Mouse (Mus musculus) heart, postnatal 25 days (tissue): ENCODE data around the gene Pla2r1. TPM values are rescaled to one million over a fixed set of nuclear protein-coding genes. Genes with fewer than 3 reads are reported as not detected.

Experiments
- DNase-seq: peaks from one replicate; pipeline ENCODE4 v3.0.0; 2022; ENCODE audit warnings: low spot score
- intact Hi-C: fragments of 180-260 bp; cut with DNase I; formaldehyde crosslinking; loops from one replicate; pipeline ENCODE4 v1.15.1; 2025
- total RNA-seq, 2 experiments: library from RNA; stranded (reverse); gene quantifications; 2 replicates each; pipeline ENCODE4 v1.2.3; 2021

Gene Pla2r1
- total RNA-seq, 2 experiments from 2014 or later = 0.99 to 1.7 TPM

DNA sequence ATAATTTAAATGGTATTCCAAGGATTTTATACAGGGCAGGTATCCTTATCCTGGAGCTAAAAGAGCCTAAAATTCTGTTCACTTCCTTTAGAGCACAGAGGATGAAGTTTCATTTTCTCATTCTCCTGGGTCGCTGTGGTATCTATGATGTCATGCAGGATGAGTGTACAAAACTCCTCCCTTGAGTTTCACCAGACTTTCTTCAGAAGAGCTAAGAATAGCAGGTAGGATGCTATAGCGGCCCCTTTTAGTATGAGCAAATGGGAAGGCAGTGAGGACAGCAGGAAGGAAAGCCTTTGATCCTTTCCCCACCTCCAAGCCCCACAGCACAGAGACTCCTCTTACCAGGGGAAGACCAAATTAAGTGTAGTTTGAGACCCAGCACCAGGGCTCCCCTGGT is 48.4 kb downstream of the Pla2r1 start:
- intact Hi-C loops = no loop called here
- no peak for DNase-seq

DNA sequence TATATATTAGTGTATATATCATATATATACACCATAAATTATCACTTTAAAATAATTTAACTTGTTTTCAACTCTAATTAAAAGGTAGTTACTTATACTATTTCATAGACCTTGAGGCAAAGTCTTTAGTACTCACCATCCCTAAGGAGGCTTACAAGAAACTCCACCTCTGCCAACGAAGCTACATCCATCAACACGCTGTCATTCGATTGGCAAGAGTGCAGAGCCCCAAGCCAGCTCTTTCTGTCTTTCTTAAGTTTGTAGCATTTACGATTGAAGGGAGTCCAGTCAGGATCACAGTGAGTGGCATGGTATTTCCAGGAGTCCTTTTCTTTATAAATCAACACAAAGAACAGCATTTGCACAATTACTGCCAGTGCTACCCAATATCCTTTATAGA is 49.1 kb downstream of the Pla2r1 start:
- intact Hi-C loops = no loop called here
- DNase-seq = no peak

DNA sequence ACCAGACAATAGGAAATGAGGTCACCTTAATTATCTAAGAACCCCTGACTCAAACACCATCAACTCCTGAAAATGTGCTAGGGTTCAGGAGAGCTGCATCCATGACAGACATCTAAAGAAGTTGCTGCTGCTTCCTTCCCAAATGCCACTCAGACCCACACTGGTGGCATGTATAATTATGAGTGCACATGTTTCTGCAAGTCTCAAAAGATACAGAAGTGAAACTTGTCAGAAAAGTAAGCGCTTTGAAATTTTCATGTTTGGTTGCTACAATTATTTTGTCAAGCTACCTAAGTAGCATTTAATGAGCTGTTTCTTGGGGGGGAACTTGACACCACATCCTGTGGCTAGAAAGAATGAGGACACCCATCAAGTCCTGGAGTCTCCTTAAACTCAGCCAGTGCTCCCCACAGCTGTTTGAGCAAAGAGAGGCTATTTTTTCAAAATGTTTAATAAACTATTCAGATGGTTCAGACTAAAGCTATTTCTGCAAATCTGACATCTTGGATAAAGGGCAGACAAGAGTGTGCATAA is 52.5 kb downstream of the Pla2r1 start:
- DNase-seq = no peak
- intact Hi-C loops = no loop called here

DNA sequence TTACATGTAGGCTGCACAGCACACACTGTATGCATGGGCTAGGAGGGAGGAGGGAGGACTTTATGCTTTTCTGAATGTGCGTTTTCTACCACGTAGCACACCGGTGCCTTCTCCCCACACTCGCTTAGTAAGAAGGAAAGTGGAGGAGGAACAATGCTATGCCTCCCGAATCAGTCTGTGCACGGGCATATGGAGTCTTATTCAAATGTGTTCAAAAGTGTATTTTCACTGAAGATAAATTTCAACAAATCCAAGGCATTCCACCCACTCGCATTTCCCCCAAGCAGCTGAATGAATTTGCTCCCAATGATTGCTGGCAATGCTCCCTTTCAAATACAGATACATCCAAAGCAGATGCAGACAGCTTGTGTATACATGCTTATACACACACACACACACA is 73.2 kb downstream of the Pla2r1 start:
- intact Hi-C loops = no loop called here
- no peak for DNase-seq

DNA sequence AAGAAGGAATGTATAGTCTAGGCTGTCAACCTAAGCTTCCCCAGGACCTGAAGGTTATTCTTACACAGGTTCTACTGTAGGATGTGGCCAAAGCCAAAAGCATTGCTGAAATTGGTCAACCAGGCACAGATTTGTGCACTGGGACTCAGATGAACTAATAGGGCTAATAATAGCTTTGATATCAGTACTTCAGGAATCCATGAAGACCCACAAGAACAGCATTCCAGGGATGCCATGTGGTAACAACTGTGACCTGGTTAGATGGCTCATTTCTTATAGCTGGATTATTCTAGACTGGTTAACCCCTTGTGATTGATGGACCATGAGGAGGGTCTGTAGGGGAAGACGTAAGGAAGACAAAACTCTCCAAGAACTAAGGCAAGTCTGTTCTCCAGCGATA is 74.3 kb downstream of the Pla2r1 start:
- DNase-seq = no peak
- intact Hi-C loops = no loop called here

DNA sequence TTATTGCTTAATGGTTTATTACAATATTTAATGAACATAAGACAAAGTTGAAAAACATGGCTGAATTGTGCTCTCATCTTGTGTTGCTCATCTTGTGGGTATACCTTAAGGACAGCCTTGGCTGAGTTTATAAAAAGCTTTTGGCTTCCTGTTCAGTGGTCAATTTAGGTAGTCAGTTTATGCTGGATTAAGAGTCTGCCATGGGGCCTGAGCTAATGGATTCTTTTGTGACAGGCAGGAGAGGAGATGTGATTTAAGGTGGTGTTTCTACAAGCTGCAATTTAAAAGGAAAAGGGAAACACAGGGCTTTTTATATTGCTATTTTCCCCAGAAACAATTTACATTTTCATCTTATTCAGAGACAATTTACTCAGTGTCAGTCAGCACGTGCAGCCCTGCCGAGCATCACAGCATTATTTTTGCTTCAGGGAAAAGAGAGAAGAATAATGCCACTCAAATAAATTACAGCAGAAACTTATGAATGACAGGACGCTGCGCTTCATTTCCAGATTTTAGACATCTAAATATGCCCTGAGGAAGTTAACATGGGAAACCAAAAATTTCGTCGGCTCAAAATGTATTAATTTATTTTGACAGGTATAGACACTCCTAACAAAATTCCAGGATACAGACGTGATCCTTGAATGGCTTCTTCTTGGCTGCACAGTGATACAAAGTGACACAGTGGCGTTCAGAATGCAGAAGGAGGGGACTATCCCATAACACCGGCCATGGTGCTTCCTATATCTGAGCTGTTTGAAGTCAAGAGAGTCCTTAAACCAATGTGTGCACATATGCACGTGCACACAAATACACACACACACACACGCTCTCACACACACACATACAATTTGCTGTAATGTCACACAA is 84.0 kb downstream of the Pla2r1 start:
- intact Hi-C loops = no loop called here
- no peak for DNase-seq

DNA sequence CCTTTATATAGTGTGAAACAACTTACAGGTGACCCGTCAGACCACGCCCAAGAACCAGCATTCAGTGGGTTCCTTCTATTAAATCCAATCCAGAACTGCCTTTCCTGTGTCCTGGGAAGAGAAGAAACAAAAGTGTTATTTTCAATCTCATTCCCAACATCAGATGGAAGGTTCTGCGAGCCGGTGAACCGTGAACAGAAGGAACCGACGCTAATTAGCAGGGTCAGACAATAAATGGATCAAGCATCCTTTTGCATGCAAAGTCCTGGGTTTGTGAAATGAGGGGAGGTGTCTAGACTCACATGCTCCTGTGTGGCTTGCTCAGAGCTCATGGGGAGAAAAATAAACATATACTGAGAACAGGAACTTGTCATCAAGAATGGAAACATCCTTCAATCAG is 100.7 kb downstream of the Pla2r1 start:
- DNase-seq = no peak
- intact Hi-C loops = no loop called here

DNA sequence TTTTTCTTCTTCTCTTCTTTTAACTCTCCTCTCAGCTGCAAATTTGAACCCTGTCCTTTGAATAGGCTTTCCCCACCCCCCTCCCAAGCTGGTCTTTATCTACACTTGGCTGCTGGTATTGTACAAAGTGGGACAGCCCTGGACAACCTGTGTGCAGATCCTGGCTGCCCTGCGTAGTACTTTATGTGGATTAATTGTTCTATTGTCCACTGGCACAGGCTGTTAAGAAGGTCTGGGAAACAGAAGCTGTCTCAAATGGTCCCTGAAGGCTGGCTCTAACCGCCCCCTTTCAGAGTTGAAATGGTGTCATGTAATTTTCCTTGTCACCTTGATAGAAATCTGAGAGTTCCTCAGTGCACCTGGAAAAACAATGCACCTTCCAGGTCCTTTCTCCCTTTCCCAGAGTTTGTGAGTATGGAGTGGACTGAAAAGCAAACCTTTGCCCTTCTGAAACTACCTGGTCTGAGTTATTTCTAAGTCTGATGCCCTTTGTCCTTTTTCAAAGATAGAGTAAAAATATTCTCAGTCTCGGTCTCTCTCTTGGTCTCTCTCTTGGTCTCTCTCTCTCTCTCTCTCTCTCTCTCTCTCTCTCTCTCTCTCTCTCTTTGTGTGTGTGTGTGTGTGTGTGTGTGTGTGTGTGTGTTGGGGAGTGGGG is 101.9 kb downstream of the Pla2r1 start:
- intact Hi-C loops = no loop called here
- no peak for DNase-seq

DNA sequence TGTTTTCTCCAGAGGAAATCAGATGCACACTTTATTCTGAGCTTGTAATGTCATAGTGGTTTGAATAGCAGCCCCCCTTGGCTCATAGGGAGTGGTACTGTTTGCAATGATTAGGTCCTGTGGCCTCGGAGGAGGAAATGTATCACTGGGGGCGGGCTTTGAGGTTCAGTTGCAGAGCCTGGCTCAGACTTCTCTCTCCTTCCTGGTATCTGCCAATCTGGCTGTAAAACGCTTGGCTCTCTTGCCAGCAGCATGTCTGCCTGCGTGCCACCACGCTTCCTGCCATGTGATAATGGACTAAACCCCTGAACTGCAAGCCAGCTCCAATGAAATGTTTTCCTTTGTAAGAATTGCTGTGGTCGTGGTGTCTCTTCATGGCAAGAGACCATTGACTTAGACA is 103.4 kb downstream of the Pla2r1 start:
- DNase-seq = no peak
- intact Hi-C loops = no loop called here

DNA sequence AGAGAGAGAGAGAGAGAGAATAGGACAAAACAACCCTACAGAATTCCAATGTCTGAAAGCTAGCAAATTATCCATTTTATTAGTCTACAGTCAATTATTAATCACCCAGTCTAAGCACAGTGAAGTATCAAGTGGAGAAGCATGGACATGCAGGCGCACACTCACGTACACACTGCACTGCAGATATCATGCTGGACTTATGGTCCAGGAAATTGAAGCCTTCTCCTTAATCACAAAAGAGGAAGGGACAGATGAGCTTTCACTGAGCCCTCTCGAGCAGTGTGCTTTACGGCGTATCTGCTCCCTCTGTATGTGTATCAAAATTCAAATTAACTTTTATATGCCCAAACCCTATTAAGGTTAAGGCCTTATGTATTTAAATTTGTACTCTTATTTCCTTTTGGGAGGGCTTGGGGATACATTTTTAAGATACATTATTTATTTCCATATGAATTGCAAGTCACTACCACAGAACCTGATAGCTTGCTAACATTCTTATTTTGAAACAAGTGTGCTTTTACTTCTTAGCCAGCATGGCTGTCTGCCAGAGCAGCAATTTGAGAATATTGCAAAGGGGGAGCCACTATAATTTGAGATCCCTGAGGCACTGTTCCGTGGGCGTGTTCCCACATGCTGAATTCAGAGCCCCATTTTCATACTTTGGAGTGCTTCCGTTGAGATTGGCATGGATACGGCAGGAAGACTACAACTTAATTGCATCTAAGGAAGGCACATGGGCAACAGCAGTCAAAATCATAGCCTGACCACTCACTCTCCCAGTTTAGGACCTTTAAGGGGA is 108.2 kb downstream of the Pla2r1 start:
- DNase-seq = no peak
- intact Hi-C loops = no loop called here

DNA sequence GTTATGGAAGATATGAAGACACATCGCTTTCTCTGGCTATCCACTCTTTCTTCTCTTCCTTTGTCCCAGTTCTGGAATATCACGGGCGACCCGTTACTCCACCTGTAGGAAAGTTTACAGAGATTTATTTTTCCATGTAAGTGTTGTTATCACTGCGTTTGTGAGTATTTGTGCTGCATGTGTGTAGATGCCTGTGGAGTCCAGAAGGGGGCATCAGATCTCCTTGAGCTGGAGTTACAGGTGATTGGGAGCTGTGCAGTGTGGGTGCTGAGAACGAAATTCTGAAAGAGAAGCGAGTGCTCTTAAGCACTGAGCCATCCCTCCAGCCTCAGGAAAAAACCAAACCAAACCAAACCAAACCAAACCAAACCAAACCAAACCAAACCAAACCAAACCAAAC is 109.8 kb downstream of the Pla2r1 start:
- intact Hi-C loops = no loop called here

DNA sequence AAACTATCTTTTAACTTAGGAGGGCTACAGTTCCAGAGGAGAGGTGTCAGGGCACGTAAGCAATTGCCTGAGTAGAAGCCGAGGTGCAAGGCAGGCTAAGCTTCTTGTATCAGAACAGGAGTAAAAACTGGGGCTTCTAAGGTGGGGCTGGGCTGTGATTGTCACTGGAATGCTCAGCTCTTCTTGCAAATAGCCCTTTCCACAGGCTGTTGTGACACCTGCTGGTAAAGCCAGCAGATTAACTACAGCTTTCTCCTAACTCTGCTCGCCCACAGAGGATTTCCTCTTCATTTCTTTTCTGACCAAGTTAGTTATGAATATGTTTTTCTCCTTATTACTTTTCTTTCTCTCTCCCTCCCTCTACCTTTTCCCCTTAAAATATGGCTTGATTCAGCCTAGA is 111.2 kb downstream of the Pla2r1 start:
- intact Hi-C loops = no loop called here
- DNase-seq = no peak

More for the DNA sequence above, 109.8 kb downstream of the Pla2r1 start:
- no peak for DNase-seq

DNA sequence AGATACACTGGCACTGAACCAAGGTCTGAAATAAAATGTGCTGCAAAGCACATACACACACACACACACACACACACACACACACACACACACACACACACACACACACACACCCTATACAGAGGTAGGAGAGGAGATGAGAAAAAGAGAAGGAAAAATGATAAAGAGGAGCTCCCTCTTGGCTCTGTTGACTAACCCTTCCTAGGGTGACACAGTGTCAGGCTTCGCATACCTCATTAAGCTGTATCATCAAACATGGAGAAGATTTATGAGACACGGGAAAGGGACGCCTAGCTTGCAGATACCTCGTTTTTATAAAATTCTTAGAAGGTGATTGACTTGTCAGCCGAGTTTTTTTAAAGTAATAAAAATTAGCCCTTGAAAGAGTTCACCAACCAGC is 116.3 kb downstream of the Pla2r1 start:
- intact Hi-C loops = no loop called here
- DNase-seq = no peak

DNA sequence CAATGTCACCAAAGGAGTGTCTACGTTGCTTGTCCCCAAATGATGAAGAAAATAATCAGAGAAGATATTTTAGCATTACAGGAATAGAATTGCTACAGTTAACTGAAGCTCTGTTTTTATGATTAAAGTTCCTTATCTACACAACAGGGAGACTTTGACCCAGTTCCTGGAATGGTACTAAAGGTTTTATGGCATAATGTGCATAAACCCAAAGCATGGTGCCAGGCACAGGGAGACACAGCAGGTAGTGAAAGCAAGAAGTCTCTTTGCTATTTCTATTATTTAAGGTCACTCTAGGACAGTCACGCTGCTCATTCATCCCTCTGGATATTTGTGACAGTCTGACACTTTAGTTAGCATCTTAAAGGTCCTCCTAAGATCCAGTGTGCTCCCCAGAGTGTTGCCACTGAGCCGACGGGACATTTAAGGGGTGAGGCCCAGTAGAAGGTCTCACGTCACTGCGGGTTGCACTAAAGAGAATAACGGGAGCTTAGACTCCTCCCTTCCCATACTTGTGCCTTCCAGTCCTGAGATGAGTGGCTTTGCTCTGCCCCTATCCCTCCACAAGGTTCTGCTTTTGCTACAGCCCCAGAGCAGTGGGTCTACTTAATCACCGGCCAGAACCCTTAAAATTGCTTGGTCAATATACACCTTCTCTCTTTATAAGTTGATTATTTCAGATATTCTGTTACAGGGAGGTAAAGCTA is 122.6 kb downstream of the Pla2r1 start:
- DNase-seq = no peak
- intact Hi-C loops = no loop called here

DNA sequence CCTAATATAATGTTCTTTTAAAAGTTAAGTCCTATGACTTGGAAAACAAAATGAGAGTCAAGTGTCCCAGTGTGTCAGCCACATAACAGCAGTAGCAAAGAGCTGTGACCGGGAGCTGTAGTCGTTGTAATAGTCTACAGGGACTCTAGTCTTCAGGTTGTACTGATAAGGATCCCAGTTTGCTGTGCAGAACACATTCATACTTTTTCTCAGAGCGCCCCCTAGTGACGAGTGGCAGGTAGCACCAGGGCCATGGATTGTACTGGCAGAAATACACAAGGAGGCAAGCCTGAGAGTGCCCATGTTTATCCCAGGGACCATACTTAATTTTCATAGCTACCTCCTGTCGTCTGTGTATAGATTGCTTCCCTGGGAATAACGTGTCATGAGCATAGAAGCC is 135.0 kb downstream of the Pla2r1 start:
- intact Hi-C loops = loop anchor here (2.0 to 10.0 kb wide), 3 partner anchors 463 to 873 kb away; no protein-coding TSS in a partner anchor

DNA sequence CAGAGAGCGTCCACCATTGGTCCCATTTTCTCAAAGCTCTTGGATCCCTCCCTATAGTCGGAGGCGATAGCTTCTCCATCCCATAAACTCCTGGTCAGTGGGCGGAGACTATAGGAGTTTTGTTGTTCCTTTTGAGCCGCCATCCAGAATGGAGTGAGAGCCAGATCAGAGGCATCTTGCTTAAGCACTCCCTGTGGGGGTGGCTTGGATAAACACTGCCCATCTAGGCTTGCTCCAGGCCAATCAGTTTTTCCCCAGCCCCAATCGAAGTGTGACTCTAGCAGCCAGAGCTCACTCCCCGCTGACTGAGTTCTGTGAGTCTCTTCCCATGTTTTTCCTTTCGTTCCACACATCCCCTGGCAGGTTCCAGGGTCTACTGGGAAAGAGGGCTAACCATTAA is 138.8 kb downstream of the Pla2r1 start:
- no peak for DNase-seq
- intact Hi-C loops = loop anchor here (10.0 kb wide), 2 partner anchors 460 to 870 kb away; no protein-coding TSS in a partner anchor

More for the DNA sequence above, 135.0 kb downstream of the Pla2r1 start:
- DNase-seq = peak; percentile 6

DNA sequence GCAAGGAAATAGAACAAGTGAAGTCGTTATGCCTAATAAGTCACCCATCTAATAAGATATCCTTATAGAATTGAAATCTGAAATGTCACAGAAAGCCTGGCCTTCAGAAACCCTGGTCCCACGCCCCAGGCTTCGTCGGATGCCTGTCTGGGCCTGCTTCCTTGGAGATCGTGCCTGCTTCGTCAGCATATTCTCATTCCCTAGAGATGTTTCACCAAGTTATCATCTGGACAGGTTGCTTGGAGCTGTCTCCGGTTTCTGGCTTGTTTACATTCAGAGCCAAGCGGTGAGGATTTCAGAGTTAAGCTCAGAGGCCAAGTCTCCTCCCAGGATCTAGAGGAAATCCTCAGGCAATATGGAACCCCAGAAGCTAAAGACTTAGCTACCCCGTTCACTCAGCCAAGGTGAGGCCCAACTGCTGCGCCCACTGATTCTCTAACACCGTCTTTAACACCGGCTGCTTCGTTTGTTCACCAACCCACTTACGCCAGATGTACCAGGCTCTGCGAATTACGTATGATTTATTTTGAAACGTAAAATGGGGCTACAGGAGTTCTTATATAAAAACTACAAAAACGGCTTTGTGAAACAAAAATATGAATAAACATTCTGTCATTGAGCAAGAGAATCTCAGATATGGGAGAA is 140.0 kb downstream of the Pla2r1 start:
- intact Hi-C loops = loop anchor here (10.0 kb wide), 2 partner anchors 458 to 868 kb away; no protein-coding TSS in a partner anchor
- DNase-seq = no peak

DNA sequence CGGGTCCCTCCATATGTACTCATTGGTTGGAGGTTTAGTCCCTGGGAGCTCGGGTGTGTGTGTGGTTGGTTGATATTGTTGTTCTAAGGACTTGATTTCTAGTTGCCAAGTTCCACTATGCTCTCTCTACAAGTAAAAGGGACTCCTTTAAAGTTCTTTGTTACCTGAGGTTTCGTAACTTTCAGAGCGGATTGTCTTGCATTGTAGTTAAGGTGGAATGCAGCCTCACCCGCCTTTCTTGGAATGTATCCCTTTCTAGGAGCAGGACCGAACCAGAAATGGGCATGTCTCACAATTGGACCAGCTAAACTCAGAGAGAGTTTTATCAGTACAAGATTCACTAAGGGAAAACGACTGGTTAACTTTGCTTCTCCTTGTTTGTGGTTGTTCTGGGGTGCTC is 141.9 kb downstream of the Pla2r1 start:
- no peak for DNase-seq
- intact Hi-C loops = loop anchor here (10.0 kb wide), 2 partner anchors 456 to 866 kb away; no protein-coding TSS in a partner anchor
